Mouse (Mus musculus) myocyte (in vitro differentiated cells): Measurements from ENCODE around the gene Ets1.

ENCODE experiments used
- CEBPB ChIP-seq: IDR thresholded peaks from 2 replicates; pipeline ENCODE4 v1.6.1; 2011; ENCODE audit warnings: mild to moderate bottlenecking, moderate library complexity; ENCODE audit not compliant: poor library complexity, insufficient read depth, severe bottlenecking
- E2F4 ChIP-seq: IDR thresholded peaks from one replicate; pipeline ENCODE4 v1.6.1; 2011; ENCODE audit warnings: mild to moderate bottlenecking, control low read depth, moderate library complexity; ENCODE audit not compliant: insufficient read depth
- MAX ChIP-seq: IDR thresholded peaks from one replicate; pipeline ENCODE4 v1.6.1; 2011; ENCODE audit warnings: low read depth, mild to moderate bottlenecking, control low read depth
- POLR2A ChIP-seq: IDR thresholded peaks from one replicate; pipeline ENCODE4 v1.6.1; 2011; ENCODE audit warnings: low read depth, mild to moderate bottlenecking, control low read depth, moderate library complexity; ENCODE audit not compliant: insufficient read length
- POLR2AphosphoS2 ChIP-seq: IDR thresholded peaks from one replicate; pipeline ENCODE4 v1.6.1; 2011; ENCODE audit warnings: low read depth, control low read depth; ENCODE audit not compliant: insufficient read length
- USF1 ChIP-seq: IDR thresholded peaks from one replicate; pipeline ENCODE4 v1.6.1; 2011; ENCODE audit warnings: low read depth, mild to moderate bottlenecking, control low read depth, moderate library complexity

DNA sequence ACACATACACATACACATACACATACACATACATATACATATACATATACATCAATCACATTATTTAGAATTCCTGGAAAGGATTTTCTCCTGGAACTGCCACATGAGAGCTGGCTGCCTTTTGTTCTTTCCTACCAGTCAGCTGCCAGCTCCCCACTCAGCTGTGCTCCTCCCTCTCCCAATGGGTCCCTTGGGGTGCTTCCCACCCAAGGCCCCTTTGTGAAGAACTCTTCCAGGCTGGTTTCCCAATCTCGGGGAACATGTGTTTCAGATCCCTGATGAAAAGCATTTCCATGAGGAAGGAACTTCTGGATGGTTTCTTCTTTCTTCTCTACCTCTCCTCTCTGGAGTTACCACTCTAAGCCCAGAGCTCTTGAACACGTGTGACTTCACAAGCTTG lies 52.3 kb downstream of the Ets1 start:
- TF ChIP-seq USF1 (no peak), POLR2AphosphoS2 (no peak), POLR2A (no peak), E2F4 (no peak), MAX (no peak), CEBPB (no peak)
